Mouse (Mus musculus) thymus, postnatal 10 days (tissue): ENCODE data around the gene Elp1.
A peak's percentile ranks its signal among the peaks of the same experiment; 100 is the strongest.

ENCODE experiments used
- DNase-seq, 2 experiments: peaks; one replicate each; pipeline ENCODE4 v3.0.0; 2021; ENCODE audit warnings: low spot score in 2 of 2

Elp1 gene

GRCm38 (mm10) chr4:56801907-56802668 is at the start of gene Elp1, which contains the start of gene Fam206a:
TSS of gene Elp1 (minus strand) at chr4:56802331.
TSS of gene Fam206a (plus strand) at chr4:56802345.
- peak; percentile 89 to 96 for DNase-seq

GRCm38 (mm10) chr4:56850724-56851123 is 48.6 kb upstream of the Elp1 start:
- DNase-seq = no peak

- DNase-seq = no peak
Observed at GRCm38 (mm10) chr4:56848044-56848443, 45.9 kb upstream of the Elp1 start.

GRCm38 (mm10) chr4:56847400-56847799 is 45.3 kb upstream of the Elp1 start:
- DNase-seq = no peak

GRCm38 (mm10) chr4:56845896-56846533 is 43.9 kb upstream of the Elp1 start:
- no peak for DNase-seq

- DNase-seq = no peak
Observed at GRCm38 (mm10) chr4:56844911-56845310, 42.8 kb upstream of the Elp1 start.

- DNase-seq = no peak
Observed at GRCm38 (mm10) chr4:56843963-56844362, 41.8 kb upstream of the Elp1 start.

GRCm38 (mm10) chr4:56842501-56842900 is 40.4 kb upstream of the Elp1 start:
- DNase-seq = no peak

GRCm38 (mm10) chr4:56840297-56840696 is 38.2 kb upstream of the Elp1 start:
- DNase-seq = no peak

- no peak for DNase-seq
Observed at GRCm38 (mm10) chr4:56837661-56838060, 35.5 kb upstream of the Elp1 start.

- no peak for DNase-seq
Observed at GRCm38 (mm10) chr4:56831998-56832397, 29.9 kb upstream of the Elp1 start.

- no peak for DNase-seq
Observed at GRCm38 (mm10) chr4:56831013-56831609, 29.0 kb upstream of the Elp1 start.

- no peak for DNase-seq
Observed at GRCm38 (mm10) chr4:56829511-56829921, 27.4 kb upstream of the Elp1 start.

GRCm38 (mm10) chr4:56828932-56829331 is 26.8 kb upstream of the Elp1 start:
- no peak for DNase-seq

GRCm38 (mm10) chr4:56824231-56824630 is 22.1 kb upstream of the Elp1 start:
- DNase-seq = no peak

GRCm38 (mm10) chr4:56820017-56820550 is 18.0 kb upstream of the Elp1 start:
- DNase-seq = no peak

- DNase-seq = no peak
Observed at GRCm38 (mm10) chr4:56815131-56815530, 13.0 kb upstream of the Elp1 start.

GRCm38 (mm10) chr4:56812096-56812495 is 10.0 kb upstream of the Elp1 start:
- DNase-seq = no peak

- no peak for DNase-seq
Observed at GRCm38 (mm10) chr4:56811642-56812041, 9.5 kb upstream of the Elp1 start.

- no peak for DNase-seq
Observed at GRCm38 (mm10) chr4:56809050-56809449, 6.9 kb upstream of the Elp1 start.

- DNase-seq = peak in 1 of 2 experiments; percentile 4
Observed at GRCm38 (mm10) chr4:56802669-56803150, 579 bp upstream of the Elp1 start.

- DNase-seq = peak in 1 of 2 experiments; percentile 5
Observed at GRCm38 (mm10) chr4:56791373-56791772, 10.8 kb downstream of the Elp1 start.
